Mouse (Mus musculus) macrophage (primary cell): ENCODE results near the gene Lce1f. TPM values are rescaled to one million over a fixed set of nuclear protein-coding genes. Genes with fewer than 3 reads are reported as not detected.
"Not testable (repeated sequence)": the region's sequence is repeated elsewhere in the genome, so short reads cannot be mapped to it uniquely, and the experiment has no call there.

Source experiments
- H3K27ac ChIP-seq: fragments of 350-480 bp; formaldehyde crosslinking; 2 replicates; pipeline ENCODE4 v1.9.0; 2021
- H3K36me3 ChIP-seq: fragments of 350-480 bp; formaldehyde crosslinking; 2 replicates; pipeline ENCODE4 v1.9.0; 2021; ENCODE audit errors: inconsistent target
- H3K4me3 ChIP-seq: fragments of 350-480 bp; formaldehyde crosslinking; 2 replicates; pipeline ENCODE4 v1.9.0; 2021; ENCODE audit errors: inconsistent target
- H3K79me2 ChIP-seq: fragments of 350-480 bp; formaldehyde crosslinking; 2 replicates; pipeline ENCODE4 v1.9.0; 2021; ENCODE audit errors: inconsistent target
- WGBS: methylation state at CpG from one replicate; pipeline ENCODE4 v1.1.7; 2026; ENCODE audit warnings: inconsistent platforms; ENCODE audit not compliant: missing documents; 5-methylcytosine and 5-hydroxymethylcytosine counted together
- polyA plus RNA-seq: library from polyadenylated mRNA; stranded (reverse); fragments of 250-400 nt; gene quantifications from 3 replicates; pipeline ENCODE4 v1.2.4, GENCODE M21; 2018; ENCODE audit warnings: inconsistent platforms
- total RNA-seq, 78 experiments: library from RNA; depleted of rRNA; stranded (reverse); fragments of 250-400 nt; gene quantifications; 1 replicate in 9 of 78; 2 replicates in 24 of 78; 3 replicates in 43 of 78; 4 replicates in 2 of 78; pipeline ENCODE4 v1.2.4; 2018; ENCODE audit warnings: inconsistent platforms in 56 of 78

The Lce1f gene
- total RNA-seq (2018; cell fraction: chromatin; rRNA removed), result not detected
- not detected for total RNA-seq (2018; cell fraction: cytosol; rRNA removed)
- not detected for total RNA-seq (2018; cell fraction: nucleus; rRNA removed)
- not detected in 3 replicates for polyA plus RNA-seq

DNA sequence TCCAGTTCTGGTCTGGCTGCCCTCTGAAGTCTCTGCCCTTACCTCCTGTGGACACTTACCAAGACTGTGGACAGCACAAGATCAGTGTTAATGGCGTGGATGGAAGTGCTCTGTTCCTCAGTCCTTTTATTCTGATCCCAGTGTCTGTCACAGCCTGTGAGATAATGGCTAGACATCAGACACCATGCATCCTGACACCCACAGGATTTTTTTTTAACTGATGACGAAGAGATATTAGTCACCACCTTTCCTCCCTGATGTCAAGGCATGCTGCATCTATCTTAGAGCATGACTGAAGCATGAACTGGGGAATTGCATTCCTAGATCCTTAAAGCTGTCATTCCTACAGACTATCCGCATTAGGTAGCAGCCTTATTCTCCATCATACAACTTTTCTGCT lies at the start of gene Lce1f:
Gene Lce1f, minus strand, starts transcription at position 101 of the 400 bp plus-strand sequence.
- Histone ChIP-seq H3K79me2 (no peaks in the 10 kb centered on the region), H3K4me3 (no peak within 1 kb of the TSS), H3K27ac (no peak within 1 kb of the TSS), H3K36me3 (no peaks in the 10 kb centered on the region)
- 85% methylated on average over 3 of the region's 3 CpGs for WGBS

DNA sequence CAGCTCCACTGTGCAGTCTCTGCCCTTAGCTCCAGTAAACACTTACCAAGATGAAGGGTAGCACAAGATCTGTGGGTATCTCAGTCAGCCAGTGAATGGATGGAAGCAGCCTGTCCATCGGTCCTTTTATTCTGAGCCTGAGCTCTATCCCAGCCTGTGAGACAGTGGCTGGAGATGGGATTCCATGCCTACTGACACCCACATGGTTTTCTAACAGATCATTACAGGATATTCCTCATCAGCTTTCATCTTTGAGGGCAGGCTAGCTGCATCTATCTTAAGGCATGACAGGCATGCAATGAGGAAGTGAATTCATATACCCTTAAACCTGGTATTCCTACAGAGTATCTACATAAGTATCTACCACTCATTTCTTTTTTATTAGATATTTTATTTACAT lies 44.8 kb upstream of the Lce1f start, which contains the start of gene Lce1h:
Gene Lce1h, minus strand, starts transcription at position 101 of the 400 bp plus-strand sequence.
- WGBS, result 100% methylated on average over 1 of the region's 1 CpGs
- Histone ChIP-seq H3K27ac (no peak within 1 kb of the TSS), H3K4me3 (no peak within 1 kb of the TSS), H3K36me3 (no peaks in the 10 kb centered on the region), H3K79me2 (no peaks in the 10 kb centered on the region)

DNA sequence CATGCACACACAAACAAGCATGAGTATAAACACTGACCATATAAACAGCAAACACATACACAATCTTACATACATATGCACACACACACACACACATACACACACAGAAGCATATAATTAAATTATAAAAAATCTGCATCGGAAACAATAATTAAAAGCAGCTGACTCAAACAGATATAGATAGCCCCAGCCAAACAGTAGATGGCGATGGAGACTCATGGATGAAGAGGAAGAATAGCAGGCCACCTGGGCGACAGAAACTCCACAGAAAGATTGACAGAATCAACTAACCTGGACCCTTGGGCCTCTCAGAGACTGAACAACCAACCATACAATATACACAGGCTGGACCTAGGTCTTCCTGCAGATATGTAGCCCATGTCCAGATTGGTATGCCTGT lies 33.0 kb upstream of the Lce1f start:
- Histone ChIP-seq H3K36me3 (no peaks in the 10 kb centered on the region), H3K79me2 (no peaks in the 10 kb centered on the region), H3K27ac (no peak overlapping the region), H3K4me3 (no peak overlapping the region)
- WGBS, result 53% methylated on average over 3 of the region's 3 CpGs

DNA sequence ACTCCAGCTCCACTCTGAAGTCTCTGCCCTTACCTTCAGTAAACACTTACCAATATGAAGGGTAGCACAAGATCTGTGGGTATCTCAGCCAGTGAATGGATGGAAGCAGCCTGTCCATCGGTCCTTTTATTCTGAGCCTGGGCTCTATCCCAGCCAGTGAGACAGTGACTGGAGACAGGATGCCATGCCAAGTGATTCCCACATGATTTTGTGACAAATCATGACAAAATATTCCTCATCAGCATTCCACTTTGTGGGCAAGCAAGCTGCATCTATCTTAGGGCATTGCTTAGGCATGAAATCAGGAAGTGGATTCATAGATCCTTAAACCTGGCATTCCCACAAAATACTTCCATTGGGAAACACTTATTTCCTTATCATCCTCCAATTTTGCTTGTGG lies 32.1 kb upstream of the Lce1f start, which contains the start of gene Lce1g:
Gene Lce1g, minus strand, starts transcription at position 101 of the 400 bp plus-strand sequence.
- Histone ChIP-seq H3K36me3 (no peaks in the 10 kb centered on the region), H3K4me3 (no peak within 1 kb of the TSS), H3K79me2 (no peaks in the 10 kb centered on the region), H3K27ac (no peak within 1 kb of the TSS)
- WGBS, result 80% methylated on average over 1 of the region's 1 CpGs

DNA sequence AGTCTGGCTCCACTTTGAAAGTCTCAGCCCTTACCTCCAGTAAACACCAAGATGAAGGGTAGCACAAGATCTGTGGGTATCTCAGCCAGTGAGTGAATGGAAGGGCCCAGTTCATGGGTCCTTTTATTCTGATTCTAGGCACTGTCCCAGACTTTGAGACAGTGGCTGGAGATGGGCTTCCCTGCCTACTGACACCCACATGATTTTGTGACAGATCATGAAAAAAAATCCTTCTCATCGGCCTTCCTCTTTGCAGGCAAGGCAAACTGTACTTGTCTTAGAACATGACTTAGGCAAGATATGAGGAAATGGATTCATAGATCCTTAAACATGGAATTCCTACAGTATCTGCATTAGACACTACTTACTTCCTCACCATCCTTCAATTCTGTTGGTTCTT lies 18.8 kb upstream of the Lce1f start, which contains the start of gene Gm38119:
Gene Gm38119, minus strand, starts transcription at position 101 of the 400 bp plus-strand sequence.
- Histone ChIP-seq H3K36me3 (no peaks in the 10 kb centered on the region), H3K4me3 (no peak within 1 kb of the TSS), H3K27ac (no peak within 1 kb of the TSS), H3K79me2 (no peaks in the 10 kb centered on the region)
- 60% methylated on average over 1 of the region's 1 CpGs for WGBS

DNA sequence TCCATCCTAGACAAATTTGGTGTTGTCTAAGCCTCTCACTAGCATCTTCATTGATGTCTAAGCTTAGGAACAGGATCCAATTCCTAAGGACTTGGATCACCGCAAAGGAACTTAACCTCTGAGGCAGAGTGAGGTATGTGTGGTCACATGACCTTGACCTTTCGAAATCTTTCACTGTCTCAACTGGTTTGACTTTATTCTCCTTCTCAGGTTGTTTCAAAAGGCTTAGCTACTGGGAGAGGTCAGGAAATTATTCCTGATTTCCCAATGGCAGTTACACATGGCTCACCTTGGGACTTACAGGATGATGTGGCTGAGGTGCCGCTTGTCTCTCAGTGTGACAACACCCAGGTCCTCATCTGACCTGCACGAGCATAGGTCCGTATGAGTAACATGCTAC lies 2.5 kb upstream of the Lce1f start:
- Histone ChIP-seq H3K27ac (no peak overlapping the region), H3K4me3 (no peak overlapping the region), H3K36me3 (no peaks in the 10 kb centered on the region), H3K79me2 (no peaks in the 10 kb centered on the region)
- WGBS, result 87% methylated on average over 5 of the region's 5 CpGs

DNA sequence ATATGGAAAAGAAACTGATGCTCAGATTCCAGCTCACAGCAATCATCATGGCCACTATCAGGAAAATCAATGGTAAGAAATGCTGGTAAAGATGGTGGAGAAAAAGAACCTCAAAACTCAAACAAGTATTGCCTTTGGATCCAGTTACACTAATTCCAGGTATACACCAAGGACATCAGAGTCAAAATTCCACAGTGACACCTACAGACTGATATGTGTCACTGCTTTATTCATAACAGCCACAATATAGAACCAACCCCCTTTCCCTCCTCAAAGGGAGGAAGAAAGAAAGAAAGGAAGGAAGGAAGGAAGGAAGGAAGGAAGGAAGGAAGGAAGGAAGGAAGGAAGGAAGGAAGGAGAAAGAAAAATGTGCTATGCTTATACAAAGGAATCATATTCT lies 5.0 kb downstream of the Lce1f start:
- no peak overlapping the region for H3K4me3 ChIP-seq
- H3K27ac ChIP-seq, result no peak overlapping the region
- H3K36me3 ChIP-seq, result no peaks in the 10 kb centered on the region
- no peaks in the 10 kb centered on the region for H3K79me2 ChIP-seq

DNA sequence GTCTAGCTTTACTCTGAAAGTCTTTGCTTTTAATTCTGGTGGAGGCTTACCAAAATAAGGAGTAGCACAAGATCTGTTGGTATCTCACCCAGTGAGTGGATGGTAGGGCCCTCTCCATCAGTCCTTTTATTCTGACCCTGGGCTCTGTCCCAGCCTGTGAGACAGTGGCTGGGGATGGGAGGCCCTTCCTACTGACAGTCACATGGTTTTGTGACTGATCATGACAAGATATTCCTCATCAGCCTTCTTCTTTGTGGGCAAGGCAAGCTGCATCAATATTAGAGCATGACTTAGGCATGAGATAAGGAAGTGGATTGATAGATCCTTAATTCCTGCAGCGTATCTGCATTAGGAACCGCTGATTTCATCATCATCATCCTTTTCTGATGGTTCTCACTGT lies 11.2 kb downstream of the Lce1f start, which contains the start of gene Lce1e:
Gene Lce1e, minus strand, starts transcription at position 101 of the 400 bp plus-strand sequence.
- WGBS, result 88% methylated on average over 2 of the region's 2 CpGs
- Histone ChIP-seq H3K27ac (no peak within 1 kb of the TSS), H3K36me3 (no peaks in the 10 kb centered on the region), H3K4me3 (no peak within 1 kb of the TSS), H3K79me2 (no peaks in the 10 kb centered on the region)

DNA sequence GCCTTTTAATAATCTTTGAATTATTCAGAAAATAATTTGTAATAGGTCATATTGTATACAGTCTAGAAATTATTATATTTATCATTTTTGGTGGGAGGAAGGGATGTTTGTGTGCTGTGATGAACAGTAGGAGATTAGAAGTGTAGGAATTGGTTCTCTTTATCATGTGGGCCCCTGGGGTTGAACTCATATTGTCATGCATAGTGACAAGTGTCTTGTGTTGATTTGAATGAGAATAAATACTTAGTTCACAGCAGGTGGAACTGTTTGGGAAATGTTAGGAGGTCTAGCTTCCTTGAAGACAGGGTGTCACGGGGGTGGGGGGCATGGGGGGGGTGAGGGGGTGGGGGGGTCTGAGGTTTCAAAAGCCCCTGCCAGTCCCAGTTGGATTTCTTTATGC lies 25.5 kb downstream of the Lce1f start:
- Histone ChIP-seq H3K27ac (no peak overlapping the region), H3K79me2 (no peaks in the 10 kb centered on the region), H3K36me3 (no peaks in the 10 kb centered on the region), H3K4me3 (no peak overlapping the region)
- 9% methylated on average over 1 of the region's 1 CpGs for WGBS

DNA sequence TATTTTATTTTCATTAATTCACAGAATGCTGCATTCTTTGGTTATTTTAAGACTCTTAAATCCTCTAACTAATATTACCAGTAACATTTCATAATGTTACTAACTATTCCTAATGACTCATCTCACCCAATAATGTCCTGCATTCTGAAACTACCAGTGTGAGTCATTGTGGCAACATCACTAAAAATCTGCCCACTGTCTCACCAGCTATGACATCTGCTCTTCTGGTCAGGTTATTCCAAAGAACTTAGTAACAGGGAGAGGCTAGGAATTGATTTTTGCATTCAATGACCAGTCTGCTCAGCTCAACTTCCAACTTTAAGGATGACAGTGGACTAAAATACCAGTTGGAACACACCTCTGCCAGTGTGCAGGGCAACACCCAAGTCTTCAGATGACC lies 28.5 kb downstream of the Lce1f start:
- no peak overlapping the region for H3K27ac ChIP-seq
- H3K79me2 ChIP-seq, result no peaks in the 10 kb centered on the region
- no peaks in the 10 kb centered on the region for H3K36me3 ChIP-seq
- H3K4me3 ChIP-seq, result no peak overlapping the region

DNA sequence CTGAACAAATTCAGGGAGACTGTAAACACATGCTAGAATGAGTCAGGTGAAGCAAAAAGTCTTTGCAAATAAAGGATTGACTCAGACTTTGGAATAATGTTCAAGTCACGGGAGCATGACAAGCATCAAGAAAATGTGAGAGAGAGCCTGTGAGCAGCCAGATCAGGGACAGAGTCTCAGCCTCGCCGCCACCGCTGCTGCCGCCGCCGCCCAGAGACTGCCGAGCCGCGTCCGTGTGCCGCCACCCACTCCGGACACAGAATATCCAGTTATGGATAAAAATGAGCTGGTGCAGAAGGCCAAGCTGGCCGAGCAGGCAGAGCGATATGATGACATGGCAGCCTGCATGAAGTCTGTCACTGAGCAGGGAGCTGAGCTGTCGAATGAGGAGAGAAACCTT lies 31.0 kb downstream of the Lce1f start:
- 73% methylated on average over 8 of the region's 16 CpGs for WGBS
- H3K27ac ChIP-seq, H3K79me2 ChIP-seq, H3K36me3 ChIP-seq, H3K4me3 ChIP-seq: not testable (repeated sequence)

DNA sequence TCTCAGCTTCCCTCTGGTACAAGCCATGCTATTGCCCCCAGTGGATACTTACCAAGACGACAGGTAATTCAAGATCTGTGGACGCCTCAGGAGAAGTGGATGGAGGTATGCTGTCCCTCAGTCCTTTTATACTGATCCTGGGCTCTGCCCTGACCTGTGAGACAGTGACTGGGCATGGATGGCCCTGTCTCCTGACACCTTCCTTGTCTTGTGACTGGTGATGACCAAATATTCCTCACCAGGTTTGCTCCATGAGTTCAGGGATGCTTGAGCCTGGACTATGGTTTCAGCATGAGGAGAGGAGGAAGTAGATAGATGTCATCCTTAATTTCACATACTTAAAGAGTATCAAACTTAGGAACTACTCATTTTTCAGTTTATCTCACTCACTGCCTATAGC lies 33.0 kb downstream of the Lce1f start, which contains the start of gene Lce1d:
Gene Lce1d, minus strand, starts transcription at position 101 of the 400 bp plus-strand sequence.
- Histone ChIP-seq H3K79me2 (no peaks in the 10 kb centered on the region), H3K4me3 (no peak within 1 kb of the TSS), H3K36me3 (no peaks in the 10 kb centered on the region), H3K27ac (no peak within 1 kb of the TSS)
- WGBS, result 55% methylated on average over 2 of the region's 2 CpGs

DNA sequence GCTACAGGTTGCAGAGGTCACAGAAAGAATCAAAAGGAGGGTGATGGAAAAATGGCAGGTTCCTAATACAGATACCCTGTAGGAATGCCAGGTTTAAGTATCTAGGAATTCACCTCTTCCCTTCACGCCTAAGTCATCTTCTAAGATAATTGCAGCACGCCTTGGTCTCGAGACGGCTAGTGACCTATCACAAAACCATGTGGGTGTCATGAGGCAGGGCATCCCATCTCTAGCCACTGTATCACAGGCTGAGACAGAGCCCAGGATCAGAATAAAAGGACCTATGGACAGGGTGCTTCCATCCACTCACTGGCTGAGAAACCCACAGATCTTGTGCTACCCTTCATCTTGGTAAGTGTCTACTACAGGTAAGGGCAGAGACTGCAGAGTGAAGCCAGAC lies 41.2 kb downstream of the Lce1f start, which contains the start of gene Lce1c:
Gene Lce1c, plus strand, starts transcription at position 301 of the 400 bp plus-strand sequence.
- WGBS, result 87% methylated on average over 4 of the region's 4 CpGs
- no peak within 1 kb of the TSS for H3K27ac ChIP-seq
- no peaks in the 10 kb centered on the region for H3K79me2 ChIP-seq
- no peaks in the 10 kb centered on the region for H3K36me3 ChIP-seq
- no peak within 1 kb of the TSS for H3K4me3 ChIP-seq

DNA sequence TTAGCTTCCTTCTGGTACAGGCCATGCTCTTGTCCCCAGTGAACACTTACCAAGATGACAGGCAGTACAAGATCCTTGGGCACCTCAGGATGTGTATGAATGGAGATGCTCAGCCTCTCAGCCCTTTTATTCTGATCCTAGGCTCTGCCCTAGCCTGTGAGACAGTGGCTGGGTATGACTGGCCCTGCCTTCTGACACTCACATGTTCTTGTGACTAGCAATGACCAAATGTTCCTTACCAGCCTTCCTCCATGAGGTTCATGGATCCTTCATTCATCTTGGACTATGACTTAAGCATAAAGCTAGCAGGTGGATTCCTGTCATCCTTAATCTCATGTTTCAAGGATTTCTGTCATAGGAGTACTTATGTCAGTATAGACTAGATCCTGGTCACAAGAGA lies 49.9 kb downstream of the Lce1f start, which contains the start of gene Lce1a2:
Gene Lce1a2, minus strand, starts transcription at position 101 of the 400 bp plus-strand sequence.
- Histone ChIP-seq H3K36me3 (no peaks in the 10 kb centered on the region), H3K4me3 (no peak within 1 kb of the TSS), H3K27ac (no peak within 1 kb of the TSS), H3K79me2 (no peaks in the 10 kb centered on the region)
